In genomic region chr19:28559400-28559799, GRCm38 (mm10) we compare ENCODE assay signal across 18 mouse cellular contexts.
DNase-seq lines count a peak whose midpoint lies in the region; ATAC-seq and TF ChIP-seq lines count a peak whose summit lies in the region.
"Had no signal": no experiment of that assay in that cellular context is flagged by ENCODE, and none has a peak within 500 bp of the region (broad histone marks: within the 10 kb centered on the region; RNA-seq: fewer than 3 reads in every experiment).

No protein-coding gene starts in this region.

- H3K27ac ChIP-seq in embryonic facial prominence, embryonic 13.5 days: 0 out of 2 replicates have a peak overlapping the region, but pooled peaks have one; percentile 16
- H3K27ac ChIP-seq in embryonic facial prominence, embryonic 10.5 days (replicated peaks): no peak overlapping the region
- peak overlapping the region; percentile 98 for H3K27ac ChIP-seq in kidney, adult 2 months (ENCODE audit: insufficient read depth, low read depth, low read length)
- peak overlapping the region; percentile 67 for H3K27ac ChIP-seq in kidney, postnatal 0 days
- peak overlapping the region; percentile 94 for H3K27ac ChIP-seq in embryonic fibroblast, embryonic 13.5 days (ENCODE audit: insufficient read depth, low read length)
- H3K27ac ChIP-seq: forebrain, embryonic 12.5 days; heart, embryonic 13.5 days; hindbrain, embryonic 14.5 days had no signal

- peaks cover 36% of the 10 kb centered on the region for H3K4me1 ChIP-seq in embryonic facial prominence, embryonic 13.5 days
- peaks cover 40% of the 10 kb centered on the region for H3K4me1 ChIP-seq in embryonic facial prominence, embryonic 10.5 days
- H3K4me1 ChIP-seq in kidney, adult 2 months (ENCODE audit: control insufficient read depth, insufficient read depth, low read length): peaks cover 38% of the 10 kb centered on the region
- peaks cover 27% of the 10 kb centered on the region for H3K4me1 ChIP-seq in kidney, postnatal 0 days (replicated peaks; ENCODE audit: insufficient read depth, low read length)
- peaks cover 18% of the 10 kb centered on the region for H3K4me1 ChIP-seq in embryonic fibroblast, embryonic 13.5 days (ENCODE audit: control insufficient read depth, insufficient read depth, low read length)

- H3K4me3 ChIP-seq in embryonic facial prominence, embryonic 13.5 days: no peak overlapping the region
- no peak overlapping the region for H3K4me3 ChIP-seq in embryonic facial prominence, embryonic 10.5 days
- no peak overlapping the region for H3K4me3 ChIP-seq in kidney, adult 2 months (ENCODE audit: insufficient read depth, low read depth, low read length)
- no peak overlapping the region for H3K4me3 ChIP-seq in kidney, postnatal 0 days (replicated peaks; ENCODE audit: low read depth, low read length)
- no peak overlapping the region for H3K4me3 ChIP-seq in embryonic fibroblast, embryonic 13.5 days (ENCODE audit: insufficient read depth, low read length)
- H3K4me3 ChIP-seq: forebrain, embryonic 12.5 days; heart, embryonic 13.5 days had no signal

- TF ChIP-seq POLR2A in kidney, adult 2 months (IDR thresholded peaks at IDR 0.05; ENCODE audit: low read depth, low read length): no peak
- TF ChIP-seq POLR2A in embryonic fibroblast, embryonic 13.5 days (IDR thresholded peaks at IDR 0.05; ENCODE audit: low read depth, low read length): no peak

- no peak overlapping the region for H3K9ac ChIP-seq in embryonic facial prominence, embryonic 13.5 days
- H3K9ac ChIP-seq in kidney, postnatal 0 days (ENCODE audit: low read depth, low read length): no peak overlapping the region
- H3K9ac ChIP-seq: forebrain, embryonic 12.5 days; forebrain, postnatal 0 days; heart, embryonic 13.5 days; hindbrain, embryonic 14.5 days had no signal

- H3K36me3 ChIP-seq in embryonic facial prominence, embryonic 13.5 days: no peaks in the 10 kb centered on the region
- H3K36me3 ChIP-seq in embryonic facial prominence, embryonic 10.5 days (replicated peaks): no peaks in the 10 kb centered on the region
- no peaks in the 10 kb centered on the region for H3K36me3 ChIP-seq in kidney, adult 2 months (ENCODE audit: control insufficient read depth, insufficient read depth, low read length)
- H3K36me3 ChIP-seq in kidney, postnatal 0 days (ENCODE audit: insufficient read depth, low read length): no peaks in the 10 kb centered on the region
- H3K36me3 ChIP-seq: forebrain, embryonic 12.5 days; heart, embryonic 13.5 days had no signal

- whole genome bisulfite sequencing in embryonic facial prominence, embryonic 13.5 days: 75% methylated on average over 10 of the region's 10 CpGs
- WGBS in embryonic facial prominence, embryonic 10.5 days: 75% methylated on average over 10 of the region's 10 CpGs
- WGBS in kidney, adult 2 months: 39% methylated on average over 10 of the region's 10 CpGs
- WGBS in kidney, postnatal 0 days: 51% methylated on average over 10 of the region's 10 CpGs

- no peak for TF ChIP-seq CTCF in kidney, adult 2 months (conservative IDR thresholded peaks at IDR 0.05; ENCODE audit: insufficient read depth, insufficient read length, low read depth, low read length)
- TF ChIP-seq CTCF in kidney, postnatal 0 days (IDR thresholded peaks at IDR 0.05; ENCODE audit: low read depth): no peak
- TF ChIP-seq CTCF in embryonic fibroblast, embryonic 13.5 days (IDR thresholded peaks at IDR 0.05; ENCODE audit: borderline replicate concordance, insufficient read depth, low read length): no peak

- H3K9me3 ChIP-seq in embryonic facial prominence, embryonic 13.5 days: no peaks in the 10 kb centered on the region
- H3K9me3 ChIP-seq in embryonic facial prominence, embryonic 10.5 days: no peaks in the 10 kb centered on the region
- H3K9me3 ChIP-seq in kidney, postnatal 0 days (replicated peaks; ENCODE audit: low read length): no peaks in the 10 kb centered on the region
- H3K9me3 ChIP-seq: forebrain, embryonic 12.5 days; heart, embryonic 13.5 days had no signal

- ATAC-seq in embryonic facial prominence, embryonic 13.5 days (ENCODE audit: insufficient number of reproducible peaks, insufficient read depth, low FRiP score, low TSS enrichment, low read depth): no peak
- ATAC-seq in kidney, postnatal 0 days (replicated peaks; ENCODE audit: low FRiP score, low read depth): 0 out of 2 replicates have a peak, but pooled peaks have one; percentile 7
- ATAC-seq: forebrain, postnatal 0 days had no signal

- H3K4me2 ChIP-seq in embryonic facial prominence, embryonic 13.5 days: no peak overlapping the region
- H3K4me2 ChIP-seq in kidney, postnatal 0 days (ENCODE audit: low read length): peak overlapping the region; percentile 39
- H3K4me2 ChIP-seq: forebrain, embryonic 12.5 days; heart, embryonic 13.5 days; hindbrain, embryonic 14.5 days had no signal

- DNase-seq in embryonic facial prominence, embryonic 10.5 days (ENCODE audit: low spot score): no peak
- DNase-seq in kidney, adult 2 months: no peak
- DNase-seq in kidney, adult 9 months: no peak
- no peak for DNase-seq in kidney, postnatal 0 days (ENCODE audit: low spot score)
- no peak for DNase-seq in kidney, postnatal 25 days
- no peak for DNase-seq in urinary bladder, postnatal 10 days (ENCODE audit: low spot score)
- DNase-seq: adrenal gland, adult 8-10 months; B cell, adult 2 months; cerebellum, adult 2 months; cerebellum, postnatal 10 days; forebrain, postnatal 0 days; gastrocnemius, postnatal 14 days; heart, postnatal 4 days had no signal

- no peaks in the 10 kb centered on the region for H3K27me3 ChIP-seq in embryonic facial prominence, embryonic 13.5 days
- H3K27me3 ChIP-seq in embryonic facial prominence, embryonic 10.5 days (replicated peaks; ENCODE audit: low read depth, poor library complexity, severe bottlenecking): peaks cover 10% of the 10 kb centered on the region
- H3K27me3 ChIP-seq in kidney, adult 2 months (replicated peaks; ENCODE audit: control insufficient read depth, insufficient read depth, low read length): no peaks in the 10 kb centered on the region
- H3K27me3 ChIP-seq in kidney, postnatal 0 days (ENCODE audit: insufficient read depth, low read length): no peaks in the 10 kb centered on the region
- H3K27me3 ChIP-seq: heart, embryonic 13.5 days had no signal
